Mouse (Mus musculus) cerebellum, adult 2 months (tissue): Measurements from ENCODE around the gene Gimap5.

Experiments
- CTCF ChIP-seq: fragments of 200-500 bp; IDR thresholded peaks from 2 replicates; pipeline ENCODE4 v1.5.1; 2011; ENCODE audit warnings: low read depth, mild to moderate bottlenecking, control low read depth, low read length, moderate library complexity, borderline replicate concordance; ENCODE audit not compliant: insufficient read depth
- POLR2A ChIP-seq: fragments of 200-500 bp; IDR thresholded peaks from 2 replicates; pipeline ENCODE4 v1.6.1; 2011; ENCODE audit warnings: low read length, control low read depth, borderline replicate concordance; ENCODE audit not compliant: insufficient read depth

GRCm38 (mm10) chr6:48702601-48703000, 43.4 kb upstream of the Gimap5 start:
- TF ChIP-seq POLR2A (no peak), CTCF (no peak)
